Mouse (Mus musculus) embryonic stem cell, embryonic (primary cell): ENCODE measurements around the gene Stxbp2.

Experiments used
- CTCF ChIA-PET, 4 experiments: fragments of 300-600 bp in 2 of 4; fragments of 350-600 bp in 2 of 4; sonication (Branson Sonifier 250); formaldehyde crosslinking; loops; one replicate each; lab custom pipeline; 2022; ENCODE audit warnings: inconsistent platforms in 2 of 4; lab: Charles Lee
- POLR2A ChIA-PET, 4 experiments: fragments of 300-600 bp in 2 of 4; fragments of 350-600 bp in 2 of 4; sonication (Branson Sonifier 250); formaldehyde crosslinking; loops; one replicate each; lab custom pipeline; 2022; ENCODE audit warnings: antibody characterized with exemption in 4 of 4, inconsistent platforms in 1 of 4; lab: Charles Lee

The Stxbp2 gene

DNA sequence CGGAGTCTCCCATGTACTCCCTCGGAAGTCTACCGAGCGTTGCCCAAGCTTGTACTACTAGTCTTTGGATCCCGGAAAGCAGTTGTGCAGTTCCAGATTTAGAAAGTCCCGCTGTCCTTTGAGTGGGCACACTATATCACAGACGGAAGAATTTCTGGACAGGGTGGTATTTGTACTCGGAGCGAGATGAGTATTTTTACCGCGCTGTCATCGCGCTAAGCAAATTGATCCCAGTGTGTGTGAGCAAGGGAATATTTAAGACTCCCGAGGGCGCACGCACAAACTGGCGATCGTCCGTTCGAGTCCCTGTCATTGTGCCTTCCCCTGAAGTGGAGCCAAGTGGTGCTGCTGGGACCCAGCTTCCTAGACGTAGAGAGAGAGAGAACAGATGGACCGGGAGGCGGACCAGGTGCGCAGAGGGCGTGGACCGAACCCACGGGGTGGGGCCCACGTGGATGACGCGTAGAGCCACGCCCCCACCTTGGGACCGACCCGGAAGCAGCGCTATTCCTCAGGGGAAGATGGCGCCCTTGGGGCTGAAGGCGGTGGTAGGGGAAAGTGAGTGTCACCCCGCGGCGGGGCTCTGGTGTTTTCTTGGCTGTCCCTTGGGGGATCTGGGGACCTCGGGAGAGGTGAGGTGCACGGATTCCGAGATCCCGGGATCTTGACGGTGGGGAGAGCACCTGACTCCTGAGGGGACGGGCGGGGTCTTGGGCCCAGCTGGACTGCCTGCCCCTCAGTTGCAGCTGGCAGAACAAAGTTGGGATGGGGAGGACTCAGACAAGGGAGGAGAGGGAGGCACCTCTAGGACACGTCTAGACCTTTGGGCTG is at the start of gene Stxbp2:
Stxbp2 (plus strand) TSS at position 309 of the 831 bp plus-strand sequence.
- ChIA-PET CTCF (interaction anchor here in 3 of 4 experiments (0.7 to 1.5 kb wide), 5 partner anchors 15 to 46 kb away, joined by 3 to 5 read pairs (median 3); partner anchors contain the start of gene Fcor (in 2 of the 3)), POLR2A (interaction anchor here in 2 of 4 experiments (0.6 to 3.3 kb wide), 32 partner anchors 8 to 130 kb away, joined by 3 to 16 read pairs (median 4); partner anchors contain the start of genes Camsap3 (in 2 of the 2), Pet100 (in 2 of the 2), Xab2 (in 2 of the 2) and C330021F23Rik (in 1 of the 2))

DNA sequence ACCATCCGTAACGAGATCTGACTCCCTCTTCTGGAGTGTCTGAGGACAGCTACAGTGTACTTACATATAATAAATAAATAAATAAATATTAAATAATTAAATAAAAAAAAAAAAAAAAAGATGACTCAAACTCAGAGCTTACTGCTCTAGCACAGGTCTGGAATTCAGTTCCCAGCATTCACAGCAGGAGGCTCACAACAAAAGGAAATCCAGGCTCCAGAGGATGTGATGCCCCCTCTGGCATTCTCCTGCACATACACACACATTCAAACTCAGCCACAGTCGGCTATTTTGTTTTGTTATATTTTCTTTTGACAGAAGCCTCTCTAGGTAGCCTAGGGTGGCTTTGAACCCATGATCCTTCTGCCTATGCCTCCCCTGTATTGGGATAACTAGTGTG is 48.8 kb upstream of the Stxbp2 start:
- POLR2A ChIA-PET, result interaction anchor here in 3 of 4 experiments (0.7 to 5.0 kb wide), 7 partner anchors 10 to 66 kb away, joined by 3 to 71 read pairs (median 19); partner anchors contain the start of gene C330021F23Rik (in 1 of the 3)
- CTCF ChIA-PET, result interaction anchor here in 3 of 4 experiments (0.6 to 0.9 kb wide), 5 partner anchors 11 to 90 kb away, joined by 3 to 5 read pairs (median 3); no protein-coding TSS in a partner anchor

DNA sequence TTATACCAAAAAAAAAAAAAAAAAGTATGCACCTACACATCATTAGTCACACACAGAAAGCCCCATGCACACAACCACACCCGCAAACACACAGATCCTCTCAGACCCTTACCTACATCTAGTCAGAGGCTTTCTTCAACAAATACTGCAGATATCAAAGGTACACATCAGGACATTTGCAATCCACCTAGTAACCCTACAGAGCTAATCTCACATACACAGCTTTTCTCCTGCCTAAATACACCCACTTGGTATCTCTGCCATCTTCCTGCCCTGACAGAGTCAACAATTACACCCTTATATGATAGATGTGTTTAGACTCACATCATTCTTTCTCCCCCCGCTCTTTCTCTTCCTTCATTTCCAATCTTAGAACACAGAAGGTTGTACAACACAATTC is 44.3 kb upstream of the Stxbp2 start:
- ChIA-PET CTCF (interaction anchor here in 1 of 4 experiments (1.3 to 2.9 kb wide), 2 partner anchors 9 to 90 kb away, joined by 3 to 10 read pairs; partner anchors contain the start of gene Trappc5), POLR2A (interaction anchor here in 3 of 4 experiments (0.5 to 4.4 kb wide), 9 partner anchors 8 to 111 kb away, joined by 3 to 71 read pairs (median 20); partner anchors contain the start of genes C330021F23Rik (in 2 of the 3) and Retn (in 1 of the 3))

DNA sequence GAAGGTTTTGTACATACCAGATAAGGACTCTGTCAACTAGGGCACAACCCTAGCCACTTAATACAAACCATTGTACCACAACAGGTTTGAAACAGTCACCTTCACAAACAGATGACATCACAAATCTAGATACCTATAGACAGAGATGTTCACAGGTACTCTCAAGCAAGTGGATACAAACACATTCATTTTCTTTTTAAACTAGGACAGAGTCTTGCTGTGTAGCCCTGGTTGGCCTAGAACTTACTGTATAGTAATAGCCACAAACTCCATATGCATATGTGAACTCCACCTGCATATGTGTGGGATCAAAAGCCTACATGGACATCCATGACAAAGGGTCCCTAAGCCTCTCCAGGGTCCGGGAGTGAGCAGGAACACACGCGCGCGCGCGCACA is 43.8 kb upstream of the Stxbp2 start, which contains the start of gene Camsap3:
Camsap3 (plus strand) TSS at position 301 of the 398 bp plus-strand sequence.
- ChIA-PET POLR2A (interaction anchor here (0.5 to 4.4 kb wide), 51 partner anchors 8 to 199 kb away, joined by 3 to 71 read pairs (median 4); partner anchors contain the start of genes C330021F23Rik (in 3 of the 4), Mcoln1 (in 3 of the 4), Fcor (in 1 of the 4) and Pet100 (in 1 of the 4)), CTCF (interaction anchor here in 3 of 4 experiments (0.7 to 2.9 kb wide), 7 partner anchors 9 to 89 kb away, joined by 3 to 10 read pairs (median 5); partner anchors contain the start of gene Trappc5 (in 2 of the 3))

DNA sequence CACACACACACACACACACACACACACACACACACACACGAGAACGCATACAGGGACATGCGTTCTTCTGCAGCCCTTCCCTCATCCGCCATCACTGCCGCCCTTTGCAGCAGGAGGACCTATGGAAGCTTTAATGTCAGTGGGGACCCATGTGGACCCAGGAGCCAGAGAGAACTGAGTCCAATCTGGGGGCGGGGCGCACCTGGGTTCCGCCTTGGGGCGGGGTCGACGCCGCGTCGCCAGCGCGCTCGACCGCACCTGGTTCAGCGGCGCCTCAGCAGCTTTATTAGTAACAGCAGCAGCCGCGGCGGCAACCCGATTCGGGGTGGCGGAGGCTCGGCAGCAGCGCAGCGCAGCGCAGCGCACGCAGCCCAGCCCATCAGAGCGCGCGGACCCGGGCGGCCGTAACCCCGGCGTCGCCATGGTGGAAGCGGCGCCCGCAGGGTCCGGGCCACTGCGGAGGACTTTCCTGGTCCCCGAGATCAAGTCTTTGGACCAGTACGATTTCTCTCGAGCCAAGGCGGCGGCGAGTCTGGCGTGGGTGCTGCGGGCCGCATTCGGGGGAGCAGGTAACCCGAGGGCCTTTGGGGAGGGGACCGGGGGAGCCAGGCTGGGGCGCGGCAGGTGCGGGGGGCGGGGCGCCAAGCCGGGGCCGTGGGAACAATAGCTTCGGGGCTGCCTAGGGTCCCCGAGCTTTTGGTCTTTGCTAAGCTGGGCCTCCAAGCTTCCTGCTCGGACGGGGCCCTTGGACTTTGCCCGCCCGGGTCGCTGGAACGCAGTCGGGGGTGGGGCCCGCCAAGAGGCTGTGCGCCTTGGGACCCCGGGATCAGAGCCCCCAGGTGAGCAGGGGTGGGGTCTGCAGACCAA is 43.1 kb upstream of the Stxbp2 start:
- ChIA-PET CTCF (interaction anchor here in 3 of 4 experiments (0.6 to 2.9 kb wide), 13 partner anchors 10 to 149 kb away, joined by 3 to 10 read pairs (median 5); partner anchors contain the start of genes Trappc5 (in 2 of the 3) and Fcor (in 1 of the 3)), POLR2A (interaction anchor here (0.6 to 4.4 kb wide), 69 partner anchors 8 to 545 kb away, joined by 3 to 71 read pairs (median 4); partner anchors contain the start of genes C330021F23Rik (in 3 of the 4), Mcoln1 (in 3 of the 4), Pet100 (in 3 of the 4) and Xab2 (in 3 of the 4))

DNA sequence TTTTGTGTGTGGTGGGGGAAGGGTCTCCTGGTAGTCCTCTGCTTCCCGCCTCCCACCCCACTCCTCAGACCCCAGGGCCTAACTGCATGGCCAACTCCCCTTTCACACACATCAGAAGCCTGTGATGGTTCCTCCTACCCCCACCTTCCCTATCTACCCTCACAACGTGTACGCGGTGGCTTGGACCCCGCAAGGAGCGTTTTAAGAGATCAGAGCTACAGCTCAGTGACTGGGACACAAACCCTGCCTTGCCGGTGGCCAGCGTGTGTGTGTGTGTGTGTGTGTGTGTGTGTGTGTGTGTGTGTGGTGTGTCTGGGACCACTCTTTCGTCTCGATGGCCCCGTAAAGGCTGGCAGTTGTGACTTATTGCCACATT is 42.5 kb upstream of the Stxbp2 start:
- CTCF ChIA-PET, result interaction anchor here in 3 of 4 experiments (0.6 to 2.9 kb wide), 9 partner anchors 9 to 149 kb away, joined by 3 to 10 read pairs (median 4); partner anchors contain the start of genes Trappc5 (in 2 of the 3) and Fcor (in 1 of the 3)

DNA sequence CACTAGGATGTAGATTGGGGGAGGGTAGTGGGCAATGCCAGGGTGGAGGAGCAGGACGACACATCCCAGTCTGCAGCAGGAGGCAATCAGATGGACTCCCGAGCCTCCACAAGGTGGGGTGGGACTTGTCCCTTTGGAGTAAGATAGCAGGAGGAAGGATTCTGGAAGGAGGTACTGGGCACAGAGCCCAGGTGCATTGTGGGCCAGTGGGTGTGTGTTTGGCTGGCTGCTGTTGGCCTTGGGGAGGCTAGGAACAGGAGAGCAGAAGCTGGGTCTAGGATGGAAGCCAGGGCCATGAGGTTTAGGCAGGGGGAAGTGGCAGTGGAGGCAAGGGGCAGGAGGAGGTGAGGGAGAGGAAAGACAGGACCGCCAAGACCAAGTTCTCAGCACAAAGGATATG is 37.3 kb upstream of the Stxbp2 start:
- CTCF ChIA-PET, result no interaction called here
- POLR2A ChIA-PET, result interaction anchor here in 2 of 4 experiments (0.6 to 1.4 kb wide), 4 partner anchors 14 to 79 kb away, joined by 3 to 4 read pairs (median 3); no protein-coding TSS in a partner anchor

More for the DNA sequence above, 42.5 kb upstream of the Stxbp2 start:
- POLR2A ChIA-PET, result interaction anchor here (0.6 to 4.4 kb wide), 50 partner anchors 9 to 93 kb away, joined by 3 to 71 read pairs (median 5); partner anchors contain the start of genes Pet100 (in 3 of the 4), Xab2 (in 3 of the 4), C330021F23Rik (in 2 of the 4) and Pnpla6 (in 2 of the 4)

DNA sequence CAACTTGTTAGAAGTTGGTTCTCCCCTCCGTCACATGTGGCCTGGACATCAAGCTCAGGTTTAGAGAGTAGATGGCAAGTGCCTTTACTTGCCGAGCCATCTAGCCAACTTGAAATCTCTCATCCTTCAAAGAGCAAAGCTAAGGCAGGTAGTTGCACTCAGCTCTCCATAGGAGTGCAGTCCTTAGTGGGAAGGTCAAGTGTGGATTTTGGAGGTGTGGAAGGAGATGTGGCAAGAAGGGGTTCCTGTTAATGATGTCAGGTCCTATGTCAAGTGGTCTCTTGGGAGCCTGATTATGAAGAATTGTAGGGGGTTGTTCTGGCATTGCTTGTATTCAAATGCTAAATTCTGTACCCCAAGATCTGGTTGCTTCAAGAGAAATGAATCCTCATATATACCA is 36.3 kb upstream of the Stxbp2 start:
- CTCF ChIA-PET, result no interaction called here

DNA sequence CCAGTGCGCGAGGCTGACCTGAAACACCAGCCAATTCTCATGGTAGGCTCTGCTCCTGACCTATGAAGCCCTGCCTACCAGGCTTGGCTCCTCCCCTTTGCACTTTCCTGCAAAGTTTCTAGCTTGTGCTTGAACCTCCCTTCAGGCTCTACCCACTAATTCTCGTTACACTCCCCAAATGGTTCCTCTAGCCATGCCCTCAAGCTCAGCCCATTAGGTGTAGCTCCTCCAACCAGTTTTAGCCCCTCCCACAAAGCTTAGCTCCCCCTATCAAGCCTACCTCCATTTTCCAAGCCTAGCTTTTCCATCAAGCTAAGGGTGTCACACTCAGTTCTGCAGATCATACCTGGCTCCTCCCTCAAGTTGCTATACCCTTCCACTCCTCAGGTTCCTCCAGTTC is 32.7 kb upstream of the Stxbp2 start:
- ChIA-PET POLR2A (interaction anchor here (0.5 to 5.6 kb wide), 80 partner anchors 10 to 1080 kb away, joined by 3 to 113 read pairs (median 5); partner anchors contain the start of genes C330021F23Rik (in 3 of the 4), Camsap3 (in 3 of the 4), Mcoln1 (in 3 of the 4) and Pet100 (in 3 of the 4)), CTCF (interaction anchor here (0.5 to 2.2 kb wide), 17 partner anchors 11 to 261 kb away, joined by 3 to 7 read pairs (median 4); partner anchors contain the start of genes Trappc5 (in 3 of the 4), Fcor (in 2 of the 4), C330021F23Rik (in 1 of the 4) and Camsap3 (in 1 of the 4))

More for the DNA sequence above, 36.3 kb upstream of the Stxbp2 start:
- POLR2A ChIA-PET, result interaction anchor here in 2 of 4 experiments (0.7 to 2.6 kb wide), 5 partner anchors 15 to 80 kb away, joined by 3 to 10 read pairs (median 4); partner anchors contain the start of gene C330021F23Rik (in 1 of the 2)

DNA sequence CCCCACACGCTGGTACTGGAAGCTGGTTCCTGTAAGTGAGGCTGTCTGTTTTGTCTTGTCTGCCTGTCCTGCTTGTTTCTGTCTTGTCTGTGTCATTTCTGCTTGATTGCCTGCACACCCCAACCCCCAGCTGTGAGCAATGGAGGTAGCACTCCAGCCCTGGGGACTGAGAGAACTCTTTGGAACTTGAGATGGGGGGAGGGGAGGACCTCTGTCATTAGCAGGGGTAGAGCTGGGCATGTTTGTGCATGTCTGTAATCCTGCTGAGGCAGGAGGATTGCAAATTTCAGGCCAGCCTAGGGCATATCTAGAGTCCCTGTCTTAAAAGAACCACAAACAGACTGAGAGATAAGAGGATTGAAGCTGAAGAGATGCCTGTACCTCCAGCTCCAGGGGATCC is 31.5 kb upstream of the Stxbp2 start:
- ChIA-PET POLR2A (interaction anchor here (0.5 to 5.6 kb wide), 41 partner anchors 10 to 614 kb away, joined by 3 to 113 read pairs (median 8); partner anchors contain the start of genes Camsap3 (in 3 of the 4), C330021F23Rik (in 2 of the 4), Fcor (in 2 of the 4) and Mcoln1 (in 2 of the 4)), CTCF (interaction anchor here in 3 of 4 experiments (0.6 to 2.2 kb wide), 11 partner anchors 10 to 132 kb away, joined by 3 to 7 read pairs (median 3); partner anchors contain the start of genes Fcor (in 2 of the 3), Camsap3 (in 1 of the 3), Pex11g (in 1 of the 3) and Trappc5 (in 1 of the 3))

DNA sequence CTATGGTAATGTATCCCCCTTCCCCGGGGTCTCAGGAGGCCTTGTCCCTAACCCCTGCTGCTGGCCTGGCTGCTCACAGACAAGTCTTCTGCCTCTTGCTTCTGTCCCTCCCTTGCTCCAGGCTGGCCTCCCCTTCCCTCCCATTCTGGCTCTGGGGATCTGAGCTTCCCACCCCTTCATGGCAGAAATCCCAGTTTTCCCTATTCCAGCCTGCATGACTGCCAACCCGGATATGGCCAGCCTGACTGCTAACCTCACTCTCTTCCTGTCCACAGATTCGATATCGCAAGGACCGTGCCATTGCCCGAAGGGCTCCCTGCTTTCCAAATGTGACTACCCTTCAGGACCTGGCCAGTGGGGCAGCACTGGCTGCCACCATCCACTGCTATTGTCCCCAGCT is 30.4 kb upstream of the Stxbp2 start:
- CTCF ChIA-PET, result interaction anchor here in 2 of 4 experiments (1.2 to 1.9 kb wide), 3 partner anchors 9 to 27 kb away, joined by 3 to 5 read pairs (median 3); no protein-coding TSS in a partner anchor
- POLR2A ChIA-PET, result interaction anchor here (0.6 to 5.6 kb wide), 28 partner anchors 9 to 105 kb away, joined by 3 to 113 read pairs (median 8); partner anchors contain the start of genes C330021F23Rik (in 3 of the 4), Camsap3 (in 2 of the 4), Pnpla6 (in 2 of the 4) and Mcoln1 (in 1 of the 4)

DNA sequence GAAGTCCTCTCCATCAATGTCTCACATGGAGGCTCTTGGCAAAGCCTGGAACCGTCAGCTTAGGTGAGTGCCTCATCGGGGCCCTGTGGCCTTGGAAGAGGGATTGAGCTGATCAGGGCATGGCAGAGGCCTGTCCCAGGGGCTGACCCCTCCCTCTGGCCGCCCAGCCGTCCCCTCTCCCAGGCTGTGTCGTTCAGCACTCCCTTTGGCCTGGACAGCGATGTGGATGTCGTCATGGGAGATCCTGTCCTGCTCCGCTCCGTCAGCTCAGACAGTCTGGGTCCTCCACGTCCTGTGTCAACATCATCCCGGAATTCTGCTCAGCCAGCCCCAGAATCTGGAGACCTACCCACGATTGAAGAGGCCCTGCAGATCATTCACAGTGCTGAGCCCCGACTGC is 27.3 kb upstream of the Stxbp2 start:
- CTCF ChIA-PET, result interaction anchor here in 2 of 4 experiments (1.1 to 1.3 kb wide), 2 partner anchors 10 to 68 kb away, joined by 3 read pairs; partner anchors contain the start of gene Fcor (in 1 of the 2)
- POLR2A ChIA-PET, result interaction anchor here in 3 of 4 experiments (0.9 to 2.5 kb wide), 9 partner anchors 10 to 61 kb away, joined by 3 to 17 read pairs (median 3); no protein-coding TSS in a partner anchor

DNA sequence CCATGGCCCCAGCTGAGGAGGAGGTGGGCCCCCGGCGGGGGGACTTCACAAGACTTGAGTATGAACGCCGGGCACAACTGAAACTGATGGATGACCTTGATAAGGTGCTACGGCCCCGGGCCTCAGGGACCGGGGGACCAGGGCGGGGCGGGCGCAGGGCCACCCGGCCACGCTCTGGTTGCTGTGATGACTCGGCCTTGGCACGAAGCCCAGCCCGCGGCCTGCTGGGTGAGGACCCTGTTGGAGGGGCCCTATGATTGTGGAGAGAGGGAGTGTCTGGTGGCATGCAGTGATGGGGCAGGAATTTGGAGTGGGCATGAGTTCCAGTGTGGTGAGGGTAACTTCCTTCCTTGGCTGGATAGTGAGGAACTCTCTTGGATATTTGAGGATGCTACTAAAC is 24.2 kb upstream of the Stxbp2 start:
- ChIA-PET CTCF (interaction anchor here in 1 of 4 experiments (0.7 kb wide), 1 partner anchor 140 kb away, joined by 4 read pairs; no protein-coding TSS in a partner anchor), POLR2A (interaction anchor here in 2 of 4 experiments (0.6 to 10.2 kb wide), 15 partner anchors 8 to 212 kb away, joined by 3 to 113 read pairs (median 3); partner anchors contain the start of genes C330021F23Rik (in 2 of the 2), Camsap3 (in 2 of the 2), Pet100 (in 1 of the 2) and Xab2 (in 1 of the 2))

DNA sequence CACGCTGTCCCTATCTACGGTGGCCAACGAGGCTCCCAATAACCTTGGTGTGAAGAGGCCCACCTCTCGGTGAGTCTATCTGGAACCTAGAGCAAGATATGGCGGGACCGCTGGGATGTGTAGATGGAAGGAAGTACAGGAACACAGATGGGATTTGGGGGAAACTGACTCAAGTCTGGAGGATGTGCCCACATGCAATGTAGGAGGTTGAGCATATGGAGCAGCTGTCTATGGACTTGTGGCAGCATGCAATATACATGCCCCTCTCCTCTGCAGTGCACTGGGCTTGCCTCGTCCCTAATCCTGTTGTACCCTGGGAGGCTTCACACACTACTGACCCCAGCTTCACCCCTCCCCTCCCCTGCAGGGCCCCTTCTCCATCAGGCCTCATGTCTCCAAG is 22.9 kb upstream of the Stxbp2 start:
- ChIA-PET POLR2A (interaction anchor here in 2 of 4 experiments (0.9 to 10.2 kb wide), 17 partner anchors 9 to 150 kb away, joined by 3 to 113 read pairs (median 7); partner anchors contain the start of genes Camsap3 (in 2 of the 2), Pet100 (in 2 of the 2), Xab2 (in 2 of the 2) and Mcoln1 (in 1 of the 2)), CTCF (interaction anchor here in 2 of 4 experiments (0.8 to 1.4 kb wide), 2 partner anchors 49 kb away, joined by 4 to 5 read pairs; no protein-coding TSS in a partner anchor)
